20 mouse cellular contexts compared by ENCODE assay signal in the genomic region with DNA sequence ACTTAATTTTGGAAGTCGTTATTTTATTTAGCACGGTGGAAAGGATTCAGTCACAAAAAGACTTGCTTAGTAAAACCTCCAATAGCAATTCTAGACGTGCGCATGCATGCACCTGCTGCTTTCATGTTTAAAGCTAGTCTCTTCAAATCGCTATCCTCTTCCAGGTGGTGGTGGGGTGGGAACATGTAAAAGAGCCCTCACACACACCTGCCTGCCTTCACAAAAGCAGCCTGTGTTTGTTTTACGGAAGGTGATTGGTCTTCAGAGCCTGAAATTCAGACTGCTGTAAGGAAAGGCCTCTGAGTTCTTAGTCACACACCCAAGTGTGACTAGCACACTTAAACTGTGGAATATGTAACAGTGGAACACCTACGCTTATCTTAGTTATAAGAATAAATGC. TPM values are rescaled to one million over a fixed set of nuclear protein-coding genes. Genes with fewer than 3 reads are reported as not detected.
"Had no signal": no experiment of that assay in that cellular context is flagged by ENCODE, and none has a peak within 500 bp of the region (broad histone marks: within the 10 kb centered on the region; RNA-seq: fewer than 3 reads in every experiment).

No protein-coding gene starts in this region.

- H3K4me2 ChIP-seq: lung, embryonic 15.5 days; midbrain, embryonic 12.5 days; neural tube, embryonic 13.5 days; neural tube, embryonic 15.5 days; stomach, embryonic 15.5 days had no signal

- H3K9ac ChIP-seq: lung, embryonic 15.5 days; midbrain, embryonic 12.5 days; neural tube, embryonic 13.5 days; neural tube, embryonic 15.5 days; stomach, embryonic 15.5 days had no signal

- H3K4me3 ChIP-seq: lung, embryonic 15.5 days; midbrain, embryonic 10.5 days; midbrain, embryonic 12.5 days; myocyte; neural tube, embryonic 13.5 days; neural tube, embryonic 15.5 days; stomach, embryonic 15.5 days had no signal

- H3K27me3 ChIP-seq: lung, embryonic 15.5 days; midbrain, embryonic 12.5 days; neural tube, embryonic 13.5 days; neural tube, embryonic 15.5 days; stomach, embryonic 15.5 days had no signal

- DNase-seq: lung, adult 2 months; lung, postnatal 14 days; midbrain, embryonic 14.5 days; retina, postnatal 1 day; right cerebral cortex, adult 18-20 months; right cerebral cortex, postnatal 25 days; thymus, adult 2 months; thymus, postnatal 25 days; thymus, postnatal 4 days had no signal

- H3K27ac ChIP-seq: lung, embryonic 15.5 days; midbrain, embryonic 10.5 days; midbrain, embryonic 12.5 days; neural tube, embryonic 13.5 days; neural tube, embryonic 15.5 days; stomach, embryonic 15.5 days; stomach, postnatal 0 days had no signal

- H3K9me3 ChIP-seq: lung, embryonic 15.5 days; midbrain, embryonic 12.5 days; neural tube, embryonic 13.5 days; neural tube, embryonic 15.5 days; stomach, embryonic 15.5 days had no signal

- ATAC-seq: lung, postnatal 0 days; midbrain, embryonic 16.5 days had no signal

- H3K4me1 ChIP-seq: lung, embryonic 15.5 days; midbrain, embryonic 10.5 days; midbrain, embryonic 12.5 days; neural tube, embryonic 13.5 days; neural tube, embryonic 15.5 days; stomach, embryonic 15.5 days had no signal

RNA-seq across cellular contexts. Expression of a gene that starts 57.5 kb away (rescaled TPM):
- total RNA-seq: megakaryocyte-erythroid progenitor cell, adult 5-6 weeks had no signal
